Comparison of ENCODE assay signal across 26 mouse cellular contexts in genomic region chr5:53727606-53728005, GRCm38 (mm10). TPM values are rescaled to one million over a fixed set of nuclear protein-coding genes. Genes with fewer than 3 reads are reported as not detected.
DNase-seq lines count a peak whose midpoint lies in the region; ATAC-seq and TF ChIP-seq lines count a peak whose summit lies in the region.
"Had no signal": no experiment of that assay in that cellular context is flagged by ENCODE, and none has a peak within 500 bp of the region (broad histone marks: within the 10 kb centered on the region; RNA-seq: fewer than 3 reads in every experiment).

No protein-coding gene starts in this region.

- DNase-seq in heart, adult 11 months, result peak; percentile 62
- DNase-seq in heart, postnatal 14 days, result no peak
- peak; percentile 70 for DNase-seq in kidney, adult 2 months
- DNase-seq in kidney, postnatal 4 days, result no peak
- DNase-seq in kidney, postnatal 25 days, result peak; percentile 18 to 39
- no peak for DNase-seq in kidney, postnatal 10 days
- no peak for DNase-seq in stomach, postnatal 0 days (ENCODE audit: low spot score)
- DNase-seq: adrenal gland, adult 8-10 months; B cell, adult 2 months; cerebellum, adult 11 months; cerebellum, adult 8-10 months; cerebellum, postnatal 14 days; embryo, embryonic 11 days; gastrocnemius, adult 2 months; gastrocnemius, postnatal 25 days; heart, postnatal 4 days had no signal

- TF ChIP-seq CTCF in kidney, adult 2 months (conservative IDR thresholded peaks at IDR 0.05; ENCODE audit: insufficient read depth, insufficient read length, low read depth, low read length), result no peak
- TF ChIP-seq CTCF in stomach, postnatal 0 days (IDR thresholded peaks at IDR 0.05; ENCODE audit: low read depth), result no peak

- H3K9me3 ChIP-seq in stomach, embryonic 15.5 days, result no peaks in the 10 kb centered on the region
- H3K9me3 ChIP-seq in stomach, postnatal 0 days (ENCODE audit: control insufficient read depth, low read length), result no peaks in the 10 kb centered on the region
- H3K9me3 ChIP-seq: embryonic facial prominence, embryonic 15.5 days; forebrain, embryonic 10.5 days; G1E; heart, embryonic 13.5 days had no signal

- H3K27me3 ChIP-seq in kidney, adult 2 months (replicated peaks; ENCODE audit: control insufficient read depth, insufficient read depth, low read length), result no peaks in the 10 kb centered on the region
- H3K27me3 ChIP-seq in stomach, embryonic 15.5 days (replicated peaks), result no peaks in the 10 kb centered on the region
- no peaks in the 10 kb centered on the region for H3K27me3 ChIP-seq in stomach, postnatal 0 days (ENCODE audit: control insufficient read depth, insufficient read depth, low read length)
- H3K27me3 ChIP-seq: embryonic facial prominence, embryonic 15.5 days had no signal

- no peak overlapping the region for H3K4me3 ChIP-seq in kidney, adult 2 months (ENCODE audit: insufficient read depth, low read depth, low read length)
- H3K4me3 ChIP-seq in stomach, embryonic 15.5 days (replicated peaks), result no peak overlapping the region
- H3K4me3 ChIP-seq in stomach, postnatal 0 days (ENCODE audit: low read depth, low read length), result no peak overlapping the region
- H3K4me3 ChIP-seq: embryonic facial prominence, embryonic 15.5 days; erythroblast, embryonic 14.5 days; forebrain, embryonic 10.5 days; gastrocnemius, adult 2 months; heart, embryonic 13.5 days had no signal

- no peak for TF ChIP-seq EP300 in stomach, postnatal 0 days (optimal IDR thresholded peaks at IDR 0.05)

- ATAC-seq in stomach, embryonic 15.5 days (ENCODE audit: insufficient read depth, low FRiP score, low read depth), result peak; percentile 53; the same call in 1 of the 2 replicates
- no peak for ATAC-seq in stomach, postnatal 0 days (ENCODE audit: low FRiP score, low TSS enrichment)
- ATAC-seq: CD4-positive, CD25-positive, alpha-beta regulatory T cell, adult 4 months; forebrain, embryonic 14.5 days had no signal

- TF ChIP-seq POLR2A in kidney, adult 2 months (IDR thresholded peaks at IDR 0.05; ENCODE audit: low read depth, low read length), result no peak

- no peak overlapping the region for H3K4me2 ChIP-seq in stomach, embryonic 15.5 days
- no peak overlapping the region for H3K4me2 ChIP-seq in stomach, postnatal 0 days (replicated peaks; ENCODE audit: low read depth)
- H3K4me2 ChIP-seq: embryonic facial prominence, embryonic 15.5 days; heart, embryonic 13.5 days had no signal

- no peaks in the 10 kb centered on the region for H3K36me3 ChIP-seq in kidney, adult 2 months (ENCODE audit: control insufficient read depth, insufficient read depth, low read length)
- no peaks in the 10 kb centered on the region for H3K36me3 ChIP-seq in stomach, embryonic 15.5 days
- H3K36me3 ChIP-seq in stomach, postnatal 0 days (ENCODE audit: control insufficient read depth, insufficient read depth, low read length), result no peaks in the 10 kb centered on the region
- H3K36me3 ChIP-seq: embryonic facial prominence, embryonic 15.5 days; forebrain, embryonic 10.5 days; G1E; heart, embryonic 13.5 days had no signal

- peaks cover 3% of the 10 kb centered on the region; the same call in 1 of the 2 replicates for H3K4me1 ChIP-seq in kidney, adult 2 months (ENCODE audit: control insufficient read depth, insufficient read depth, low read length)
- no peaks in the 10 kb centered on the region for H3K4me1 ChIP-seq in stomach, embryonic 15.5 days
- H3K4me1 ChIP-seq in stomach, postnatal 0 days (replicated peaks; ENCODE audit: control insufficient read depth, insufficient read depth), result no peaks in the 10 kb centered on the region
- H3K4me1 ChIP-seq: embryonic facial prominence, embryonic 15.5 days had no signal

- 31% methylated on average over 3 of the region's 3 CpGs for WGBS in kidney, adult 2 months
- WGBS in stomach, embryonic 15.5 days, result 66% methylated on average over 3 of the region's 3 CpGs
- WGBS in stomach, postnatal 0 days, result 67% methylated on average over 3 of the region's 3 CpGs

- intact Hi-C loops in heart, postnatal 14 days (cut with DNase I), result no loop called here

- H3K27ac ChIP-seq in kidney, adult 2 months (ENCODE audit: insufficient read depth, low read depth, low read length), result no peak overlapping the region
- H3K27ac ChIP-seq in stomach, embryonic 15.5 days, result no peak overlapping the region
- H3K27ac ChIP-seq in stomach, postnatal 0 days (replicated peaks), result no peak overlapping the region
- H3K27ac ChIP-seq: embryonic facial prominence, embryonic 15.5 days; forebrain, embryonic 10.5 days; gastrocnemius, adult 2 months; heart, embryonic 13.5 days had no signal

- H3K9ac ChIP-seq in stomach, embryonic 15.5 days, result no peak overlapping the region
- no peak overlapping the region for H3K9ac ChIP-seq in stomach, postnatal 0 days (ENCODE audit: low read length)
- H3K9ac ChIP-seq: embryonic facial prominence, embryonic 15.5 days; heart, embryonic 13.5 days had no signal

RNA-seq across cellular contexts. Expression of gene Cckar, which starts 20.1 kb away (rescaled TPM):
- under 1 TPM in 1 of 2 experiments, not detected in 1; 0.22 TPM for total RNA-seq in heart, postnatal 14 days (2021)
- polyA plus RNA-seq in kidney, adult 2 months (2012; rRNA removed), result 46.0 and 56.7 TPM in 2 replicates
- polyA plus RNA-seq in stomach, embryonic 15.5 days (2015; fragmentation: Nextera tagmentation; extraction: Ambion mirVana), result 82.0 and 114 TPM in 2 replicates
- polyA plus RNA-seq in stomach, postnatal 0 days (2015; fragmentation: Nextera tagmentation; extraction: Ambion mirVana), result 19.9 and 21.7 TPM in 2 replicates
- total RNA-seq: common myeloid progenitor, adult 5-6 weeks; gastrocnemius, adult 2 months; gastrocnemius, postnatal 25 days; granulocyte monocyte progenitor cell, adult 5-6 weeks had no signal
- polyA plus RNA-seq: CD4-positive, CD25-positive, alpha-beta regulatory T cell, adult 4 months; erythroblast, embryonic 14.5 days; G1E had no signal

Comparison
In these comparisons a context has a peak if more than half of its experiments do, and no peak if none do; other contexts are left out.
1. DNase-seq: peak in heart, adult 11 months (single experiment), kidney, adult 2 months (single experiment) and kidney, postnatal 25 days (2 of 2); none in heart, postnatal 14 days (0 of 2), kidney, postnatal 4 days (0 of 2), kidney, postnatal 10 days (single experiment) and stomach, postnatal 0 days (single experiment).